Mouse (Mus musculus): ENCODE measurements around the gene Impg2.

DNA sequence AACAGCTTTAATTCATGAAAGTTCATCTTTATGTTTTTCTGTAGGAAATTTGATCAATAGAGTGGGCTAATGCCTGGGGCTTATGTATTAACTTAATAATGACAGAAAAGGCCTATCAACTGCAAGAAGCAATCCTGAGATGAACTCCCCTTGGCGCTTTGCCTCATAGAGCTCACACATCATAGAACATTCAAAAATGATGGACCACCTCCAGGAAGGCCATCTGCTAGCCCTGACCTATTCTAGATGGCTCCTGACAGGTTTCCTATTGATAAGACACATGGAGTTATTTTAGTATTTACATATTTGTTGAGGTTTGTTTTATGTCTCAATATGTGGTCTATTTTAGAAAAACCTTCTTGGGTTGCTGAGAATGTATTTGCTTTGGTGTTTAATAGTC, 79.2 kb downstream of the Impg2 start:
- TF ChIP-seq POLR2A (IDR thresholded peaks at IDR 0.05; ENCODE audit: control insufficient read depth in 1 of 2, insufficient read depth in 1 of 2, low read depth in 1 of 2, low read length in 2 of 2, poor library complexity in 1 of 2) (no peak), MAX (IDR thresholded peaks at IDR 0.05; ENCODE audit: low read length) (no peak), MAFK (IDR thresholded peaks at IDR 0.05; ENCODE audit: borderline replicate concordance, low read depth, low read length) (no peak), USF1 (IDR thresholded peaks at IDR 0.05; ENCODE audit: low read depth, low read length) (no peak), E2F4 (IDR thresholded peaks at IDR 0.05; ENCODE audit: borderline replicate concordance, low read depth, low read length) (no peak), POLR2AphosphoS5 (IDR thresholded peaks at IDR 0.05; ENCODE audit: borderline replicate concordance, low read depth, low read length) (no peak)
